Mouse (Mus musculus): ENCODE measurements around the gene Olfr1419. TPM values are rescaled to one million over a fixed set of nuclear protein-coding genes. Genes with fewer than 3 reads are reported as not detected.
A peak's percentile ranks its signal among the peaks of the same experiment; 100 is the strongest.
"Not testable (repeated sequence)": the region's sequence is repeated elsewhere in the genome, so short reads cannot be mapped to it uniquely, and the experiment has no call there.

Olfr1419 gene
- total RNA-seq (2015) (not detected in 2 replicates), total RNA-seq (2017) (not detected in 2 replicates)

- no peak for ATAC-seq (ENCODE audit: poor library complexity, severe bottlenecking)
Observed at GRCm38 (mm10) chr19:11875006-11875405, at the start of gene Olfr1419. Gene Olfr1419, minus strand, starts transcription at chr19:11875106.

GRCm38 (mm10) chr19:11922515-11922914 is 47.6 kb upstream of the Olfr1419 start:
- 0 out of 2 replicates have a peak, but pooled peaks have one; percentile 10 for ATAC-seq (ENCODE audit: poor library complexity, severe bottlenecking)

GRCm38 (mm10) chr19:11922068-11922467 is 47.2 kb upstream of the Olfr1419 start:
- ATAC-seq (ENCODE audit: poor library complexity, severe bottlenecking), result 0 out of 2 replicates have a peak, but pooled peaks have one; percentile 52

GRCm38 (mm10) chr19:11915804-11916203 is 40.9 kb upstream of the Olfr1419 start:
- no peak for ATAC-seq (ENCODE audit: poor library complexity, severe bottlenecking)

- ATAC-seq (ENCODE audit: poor library complexity, severe bottlenecking), result peak; percentile 40
Observed at GRCm38 (mm10) chr19:11912533-11913121, 37.7 kb upstream of the Olfr1419 start.

GRCm38 (mm10) chr19:11912037-11912532 is 37.2 kb upstream of the Olfr1419 start, which contains the start of gene Patl1:
Gene Patl1, plus strand, starts transcription at chr19:11912399.
- peak; percentile 92 for ATAC-seq (ENCODE audit: poor library complexity, severe bottlenecking)

GRCm38 (mm10) chr19:11911603-11912002 is 36.7 kb upstream of the Olfr1419 start:
- ATAC-seq (ENCODE audit: poor library complexity, severe bottlenecking), result peak; percentile 45

- no peak for ATAC-seq (ENCODE audit: poor library complexity, severe bottlenecking)
Observed at GRCm38 (mm10) chr19:11911021-11911420, 36.1 kb upstream of the Olfr1419 start.

- ATAC-seq (ENCODE audit: poor library complexity, severe bottlenecking), result no peak
Observed at GRCm38 (mm10) chr19:11886265-11886664, 11.4 kb upstream of the Olfr1419 start, which contains the start of gene Olfr1420. Gene Olfr1420, plus strand, starts transcription at chr19:11886565.

- ATAC-seq (ENCODE audit: poor library complexity, severe bottlenecking), result not testable (repeated sequence)
Observed at GRCm38 (mm10) chr19:11878404-11878803, 3.5 kb upstream of the Olfr1419 start.

- no peak for ATAC-seq (ENCODE audit: poor library complexity, severe bottlenecking)
Observed at GRCm38 (mm10) chr19:11867837-11868236, 7.1 kb downstream of the Olfr1419 start.

GRCm38 (mm10) chr19:11860966-11861365 is 13.9 kb downstream of the Olfr1419 start, which contains the start of gene Olfr1418:
Gene Olfr1418, minus strand, starts transcription at chr19:11861066.
- ATAC-seq (ENCODE audit: poor library complexity, severe bottlenecking), result no peak

- ATAC-seq (ENCODE audit: poor library complexity, severe bottlenecking), result no peak
Observed at GRCm38 (mm10) chr19:11856506-11856905, 18.4 kb downstream of the Olfr1419 start.

- no peak for ATAC-seq (ENCODE audit: poor library complexity, severe bottlenecking)
Observed at GRCm38 (mm10) chr19:11854821-11855220, 20.1 kb downstream of the Olfr1419 start.

- no peak for ATAC-seq (ENCODE audit: poor library complexity, severe bottlenecking)
Observed at GRCm38 (mm10) chr19:11852652-11853051, 22.3 kb downstream of the Olfr1419 start.

GRCm38 (mm10) chr19:11846333-11846732 is 28.6 kb downstream of the Olfr1419 start:
- ATAC-seq (ENCODE audit: poor library complexity, severe bottlenecking), result no peak

- no peak for ATAC-seq (ENCODE audit: poor library complexity, severe bottlenecking)
Observed at GRCm38 (mm10) chr19:11839119-11839518, 35.8 kb downstream of the Olfr1419 start, which contains the start of gene Olfr1417. Gene Olfr1417, minus strand, starts transcription at chr19:11839219.

GRCm38 (mm10) chr19:11823346-11824065 is 51.4 kb downstream of the Olfr1419 start:
- ATAC-seq (ENCODE audit: poor library complexity, severe bottlenecking), result no peak

- no peak for ATAC-seq (ENCODE audit: poor library complexity, severe bottlenecking)
Observed at GRCm38 (mm10) chr19:11820211-11820610, 54.7 kb downstream of the Olfr1419 start.

- peak; percentile 79 for ATAC-seq (ENCODE audit: poor library complexity, severe bottlenecking)
Observed at GRCm38 (mm10) chr19:11819800-11820199, 55.1 kb downstream of the Olfr1419 start.

- no peak for ATAC-seq (ENCODE audit: poor library complexity, severe bottlenecking)
Observed at GRCm38 (mm10) chr19:11819143-11819700, 55.7 kb downstream of the Olfr1419 start, which contains the start of gene Stx3. Gene Stx3, minus strand, starts transcription at chr19:11819403.
